Mouse (Mus musculus) monocyte, adult 59 days (primary cell): ENCODE measurements around the gene Micall2. TPM values are rescaled to one million over a fixed set of nuclear protein-coding genes. Genes with fewer than 3 reads are reported as not detected.

Source experiments
- total RNA-seq, 2 experiments: library from RNA; stranded (reverse); gene quantifications; one replicate each; pipeline ENCODE4 v1.2.4; 2023

Gene Micall2
- total RNA-seq: 1 to 10 TPM; 3.0 to 3.7 TPM

GRCm38 (mm10) chr5:139735677-139736503 is at the start of gene Micall2:
Gene Micall2 (minus strand): TSS chr5:139736336.

GRCm38 (mm10) chr5:139775216-139775926 is 39.2 kb upstream of the Micall2 start, which contains the start of gene Ints1:
Gene Ints1 (minus strand): TSS chr5:139775674.

Other genes starting within 250 kb of the Micall2 start
- not detected for gene Uncx, start 192.8 kb downstream of the Micall2 start, total RNA-seq
- 10 to 100 TPM; 40.3 to 49.8 TPM for gene Ints1, start 39.3 kb upstream of the Micall2 start, total RNA-seq
- 100 to 1,000 TPM; 138 to 170 TPM for gene Mafk, start 55.2 kb upstream of the Micall2 start, total RNA-seq
- gene Tmem184a, start 83.6 kb upstream of the Micall2 start, total RNA-seq: not detected
- not detected for gene Gm26938, start 90.1 kb upstream of the Micall2 start, total RNA-seq
- gene Psmg3, start 90.5 kb upstream of the Micall2 start, total RNA-seq: 10 to 100 TPM; 11.1 to 12.5 TPM
- not detected for gene Elfn1, start 171.6 kb upstream of the Micall2 start, total RNA-seq